Mouse (Mus musculus): ENCODE data around the gene Klhl6. TPM values are rescaled to one million over a fixed set of nuclear protein-coding genes. Genes with fewer than 3 reads are reported as not detected.

Gene Klhl6
- polyA plus RNA-seq, 1 experiment from 2014 or later, result 27.4 TPM

DNA sequence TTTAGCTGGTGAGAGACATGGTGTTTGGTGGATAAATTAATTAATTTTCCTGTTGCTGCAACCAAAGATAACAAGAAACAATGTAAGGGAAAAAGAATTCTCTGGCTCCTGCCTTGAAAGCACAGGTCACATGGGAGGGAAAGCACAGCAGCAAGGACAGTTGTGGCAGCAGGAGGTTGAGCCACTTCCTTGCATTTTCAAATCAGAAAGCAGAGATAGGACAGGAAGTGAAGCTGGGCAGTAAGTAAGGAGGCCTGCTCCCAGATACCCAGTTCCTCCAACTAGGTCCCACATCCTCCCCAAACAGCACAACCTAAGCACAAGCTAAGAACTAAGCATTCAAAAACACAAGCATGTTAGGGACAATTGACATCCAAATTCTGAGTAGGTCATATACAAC, 15.9 kb downstream of the Klhl6 start:
- Histone ChIP-seq H3K9me3 (no peaks in the 10 kb centered on the region), H3K27ac (no peak overlapping the region), H3K4me1 (no peaks in the 10 kb centered on the region), H3K4me3 (no peak overlapping the region), H3K36me3 (peaks cover 6% of the 10 kb centered on the region; the same call in 1 of the 2 replicates), H3K27me3 (ENCODE audit: insufficient read depth, poor library complexity, severe bottlenecking) (no peaks in the 10 kb centered on the region)
- no peak for DNase-seq (ENCODE audit: low spot score)

DNA sequence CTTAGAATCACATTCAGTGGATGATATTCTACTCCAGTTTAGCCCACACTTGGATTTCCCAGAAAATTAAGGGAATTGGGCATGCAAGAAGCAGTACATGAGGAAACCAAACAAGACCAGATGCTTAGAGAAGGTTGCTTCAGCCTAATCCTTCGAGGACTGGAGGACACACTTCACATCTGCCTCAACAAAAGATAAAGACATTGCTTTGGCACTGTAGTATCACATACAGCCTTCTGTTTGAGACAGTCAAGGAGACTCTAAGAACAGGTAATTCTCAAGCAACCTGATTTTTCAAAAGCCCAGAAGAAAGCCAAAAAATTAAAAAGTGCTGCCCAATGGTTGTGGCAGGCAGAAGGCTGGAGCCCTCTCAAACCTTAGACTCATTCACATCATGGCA, 16.4 kb downstream of the Klhl6 start:
- Histone ChIP-seq H3K4me1 (no peaks in the 10 kb centered on the region), H3K9me3 (no peaks in the 10 kb centered on the region), H3K4me3 (no peak overlapping the region), H3K36me3 (peaks cover 6% of the 10 kb centered on the region; the same call in 1 of the 2 replicates), H3K27ac (no peak overlapping the region), H3K27me3 (ENCODE audit: insufficient read depth, poor library complexity, severe bottlenecking) (no peaks in the 10 kb centered on the region)
- DNase-seq (ENCODE audit: low spot score), result no peak
- 53% methylated on average over 1 of the region's 1 CpGs for WGBS

DNA sequence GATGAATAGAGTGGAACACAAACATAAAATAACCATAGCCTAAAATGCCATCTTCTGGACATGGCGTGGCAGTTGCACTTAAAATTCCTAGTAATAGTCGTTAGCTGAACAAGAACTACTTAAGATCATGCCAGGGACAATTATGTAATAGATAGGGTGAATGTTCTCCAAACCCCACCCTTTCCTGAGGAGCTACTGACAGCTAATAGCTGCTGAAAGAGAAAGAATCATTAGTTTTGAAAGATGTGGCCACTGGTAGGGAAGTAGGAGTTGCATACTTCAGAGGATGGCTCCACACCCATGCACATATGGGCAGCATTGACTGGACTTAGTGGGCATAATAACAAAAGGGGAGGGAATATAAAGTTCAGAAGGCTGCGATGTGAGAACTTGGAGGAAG, 19.9 kb downstream of the Klhl6 start:
- no peak for DNase-seq (ENCODE audit: low spot score)
- H3K4me3 ChIP-seq, result no peak overlapping the region
- no peak overlapping the region for H3K27ac ChIP-seq
- H3K9me3 ChIP-seq, result no peaks in the 10 kb centered on the region
- H3K4me1 ChIP-seq, result peaks cover 8% of the 10 kb centered on the region
- H3K36me3 ChIP-seq, result peaks cover 6% of the 10 kb centered on the region; the same call in 1 of the 2 replicates
- no peaks in the 10 kb centered on the region for H3K27me3 ChIP-seq (ENCODE audit: insufficient read depth, poor library complexity, severe bottlenecking)
- 78% methylated on average over 3 of the region's 3 CpGs for WGBS

DNA sequence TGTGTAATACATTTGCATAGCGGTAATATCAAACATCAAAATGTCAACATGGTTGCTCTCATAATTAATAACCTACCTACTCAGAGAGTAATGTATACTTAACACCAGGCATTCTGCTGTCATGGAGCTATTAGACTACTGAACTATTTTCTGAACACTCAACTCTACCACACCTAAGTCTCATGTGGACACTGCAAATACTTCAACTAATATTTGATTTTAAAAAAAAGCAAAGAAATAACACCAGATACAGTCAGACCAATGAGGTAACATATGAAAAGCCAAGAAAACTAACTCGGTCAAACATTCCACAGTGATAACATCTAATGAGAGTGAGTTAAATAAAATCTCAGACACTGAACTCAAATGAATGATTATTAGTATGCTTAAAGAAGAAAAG, 21.8 kb downstream of the Klhl6 start:
- Histone ChIP-seq H3K36me3 (peaks cover 9% of the 10 kb centered on the region; the same call in 1 of the 2 replicates), H3K27me3 (ENCODE audit: insufficient read depth, poor library complexity, severe bottlenecking) (no peaks in the 10 kb centered on the region), H3K9me3 (no peaks in the 10 kb centered on the region), H3K4me1 (peaks cover 8% of the 10 kb centered on the region), H3K4me3 (no peak overlapping the region), H3K27ac (0 out of 2 replicates have a peak overlapping the region, but pooled peaks have one; percentile 57)
- DNase-seq (ENCODE audit: low spot score), result no peak
- WGBS, result 78% methylated on average over 2 of the region's 2 CpGs

DNA sequence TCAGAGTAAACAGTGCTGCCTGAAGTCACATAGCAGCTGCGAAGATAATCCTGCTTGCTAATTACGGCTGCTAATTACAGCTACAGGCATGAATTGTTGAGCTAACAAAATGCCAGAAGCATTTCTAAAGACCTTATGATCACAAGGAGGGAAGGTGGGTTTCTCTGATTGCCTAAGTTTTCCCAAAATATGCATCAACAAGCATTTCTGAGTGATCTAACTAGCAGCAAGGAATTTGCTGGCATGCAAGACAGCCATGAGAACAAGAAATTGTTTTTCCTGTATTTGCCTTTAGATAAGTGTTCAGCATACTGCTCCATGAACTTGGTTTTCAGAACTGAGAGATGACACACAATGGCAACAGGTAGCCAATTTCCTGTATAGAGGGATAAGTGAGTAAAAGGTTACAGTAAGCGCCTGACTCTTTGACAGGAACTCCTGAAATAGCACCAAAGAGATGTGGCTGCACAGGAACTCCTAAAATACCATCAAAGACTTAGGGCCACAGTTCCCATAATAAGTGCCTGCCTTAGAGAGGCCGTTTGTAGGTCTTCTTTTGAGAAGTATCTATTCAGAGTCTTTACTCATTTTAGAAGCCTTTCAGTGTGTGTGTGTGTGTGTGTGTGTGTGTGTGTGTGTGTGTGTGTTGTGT, 22.3 kb downstream of the Klhl6 start:
- WGBS, result 44% methylated on average over 4 of the region's 4 CpGs
- H3K36me3 ChIP-seq, result peaks cover 6% of the 10 kb centered on the region; the same call in 1 of the 2 replicates
- DNase-seq (ENCODE audit: low spot score), result peak; percentile 28

DNA sequence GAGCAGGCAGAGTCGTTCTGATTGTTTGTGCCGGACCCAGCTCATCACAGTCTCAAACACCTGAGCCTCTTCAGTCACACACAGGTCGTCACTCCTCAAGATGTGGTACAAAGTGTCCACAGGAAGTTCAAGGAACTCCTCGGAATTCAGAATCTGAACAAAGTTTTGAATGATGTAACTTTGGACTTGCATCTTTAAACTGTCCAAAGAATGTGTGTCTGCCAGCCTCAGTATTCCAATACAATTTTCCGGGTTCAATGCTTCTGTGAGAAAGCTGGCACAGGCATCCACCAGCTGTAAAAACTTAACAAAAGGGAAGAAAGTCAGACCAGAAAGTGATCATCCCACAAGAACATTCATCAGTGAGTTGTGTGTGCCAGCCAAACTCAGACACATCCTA, 25.8 kb downstream of the Klhl6 start:
- no peak overlapping the region for H3K4me3 ChIP-seq
- no peak for DNase-seq (ENCODE audit: low spot score)
- 71% methylated on average over 5 of the region's 5 CpGs for WGBS
- H3K4me1 ChIP-seq, result peaks cover 8% of the 10 kb centered on the region
- H3K27ac ChIP-seq, result no peak overlapping the region
- H3K9me3 ChIP-seq, result no peaks in the 10 kb centered on the region
- no peaks in the 10 kb centered on the region for H3K27me3 ChIP-seq (ENCODE audit: insufficient read depth, poor library complexity, severe bottlenecking)
- peaks cover 9% of the 10 kb centered on the region; the same call in 1 of the 2 replicates for H3K36me3 ChIP-seq

More for the DNA sequence above, 22.3 kb downstream of the Klhl6 start:
- Histone ChIP-seq H3K27ac (peak overlapping the region; percentile 57), H3K4me1 (peaks cover 8% of the 10 kb centered on the region), H3K9me3 (no peaks in the 10 kb centered on the region), H3K4me3 (no peak overlapping the region), H3K27me3 (ENCODE audit: insufficient read depth, poor library complexity, severe bottlenecking) (no peaks in the 10 kb centered on the region)

DNA sequence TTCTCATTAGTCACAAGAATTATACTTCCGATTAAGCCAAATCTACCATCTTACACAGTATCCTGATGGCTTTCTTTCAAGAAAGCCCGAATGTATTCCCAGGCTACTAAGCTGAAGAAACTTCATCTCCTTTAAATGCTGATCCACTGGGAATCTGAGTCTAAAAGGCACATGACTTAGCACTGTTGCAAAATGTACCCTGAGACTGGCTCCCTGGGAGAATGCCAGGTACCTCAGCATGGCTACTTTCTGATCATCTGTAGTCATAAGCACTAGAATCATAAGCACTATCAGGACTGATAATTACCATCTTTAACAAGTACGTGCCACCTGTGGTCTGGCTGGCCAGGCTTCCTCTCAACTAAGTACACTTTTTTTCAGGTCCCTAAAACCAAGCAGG, 35.5 kb downstream of the Klhl6 start:
- Histone ChIP-seq H3K4me3 (no peak overlapping the region), H3K4me1 (no peaks in the 10 kb centered on the region; the same call in 1 of the 2 replicates), H3K9me3 (no peaks in the 10 kb centered on the region), H3K36me3 (peaks cover 19% of the 10 kb centered on the region; the same call in 1 of the 2 replicates), H3K27me3 (ENCODE audit: insufficient read depth, poor library complexity, severe bottlenecking) (no peaks in the 10 kb centered on the region), H3K27ac (no peak overlapping the region)
- WGBS, result 87% methylated on average over 3 of the region's 3 CpGs
- no peak for DNase-seq (ENCODE audit: low spot score)

DNA sequence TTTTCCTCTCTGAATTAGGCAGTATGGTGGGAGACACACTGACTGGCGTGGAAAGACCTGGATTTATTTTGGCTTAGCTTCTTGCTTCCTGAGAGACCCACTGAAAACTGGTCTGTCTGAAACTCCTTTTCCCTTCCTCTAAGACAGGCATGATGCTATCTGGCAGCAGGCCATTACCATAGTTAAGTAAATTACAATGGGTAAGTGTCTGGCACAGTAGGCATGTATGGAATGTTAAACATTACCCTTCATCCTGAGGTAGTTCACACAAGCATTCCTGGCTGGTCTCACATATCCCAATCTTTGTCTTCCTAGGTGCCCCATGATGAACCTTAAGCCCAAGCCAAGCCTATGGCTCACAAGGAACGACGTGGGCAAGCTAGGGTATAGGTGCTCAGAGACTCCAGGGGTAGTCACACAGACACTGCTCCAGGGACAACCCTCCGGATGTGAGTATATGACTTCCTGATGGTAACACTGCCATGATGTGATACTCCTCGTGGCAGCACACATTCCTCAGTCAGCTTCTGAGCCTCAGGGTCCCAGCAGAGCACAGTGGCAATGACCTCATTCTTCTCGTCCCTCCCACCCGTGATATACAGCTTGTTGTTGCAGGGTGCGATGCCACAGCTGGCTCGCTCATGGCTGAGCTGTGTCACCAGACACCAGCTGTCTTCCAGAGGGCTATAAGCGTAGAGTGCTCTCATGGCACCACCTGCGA, 36.1 kb downstream of the Klhl6 start:
- WGBS, result 68% methylated on average over 11 of the region's 11 CpGs
- Histone ChIP-seq H3K4me3 (no peak overlapping the region), H3K9me3 (no peaks in the 10 kb centered on the region), H3K36me3 (peaks cover 19% of the 10 kb centered on the region; the same call in 1 of the 2 replicates), H3K27ac (no peak overlapping the region), H3K4me1 (no peaks in the 10 kb centered on the region; the same call in 1 of the 2 replicates), H3K27me3 (ENCODE audit: insufficient read depth, poor library complexity, severe bottlenecking) (no peaks in the 10 kb centered on the region)
- no peak for DNase-seq (ENCODE audit: low spot score)

DNA sequence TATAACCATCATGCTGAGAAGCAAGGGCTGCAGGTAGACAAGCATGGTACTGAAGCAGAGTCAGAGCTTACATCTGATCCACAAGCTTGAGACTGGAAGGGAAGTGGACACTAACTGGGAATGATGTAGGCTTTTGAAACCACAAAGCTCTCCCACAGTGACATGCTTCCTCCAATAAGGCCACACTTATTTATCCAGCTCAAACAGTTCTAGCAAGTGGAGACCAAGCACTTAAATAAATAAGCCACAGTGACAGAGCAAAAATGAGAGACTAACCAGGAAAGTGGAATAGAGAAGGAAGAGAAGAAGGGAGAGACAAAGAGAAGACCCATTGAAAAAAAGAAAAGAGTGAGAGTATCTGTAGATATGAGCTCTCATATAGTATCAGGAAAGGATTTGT, 62.0 kb downstream of the Klhl6 start:
- Histone ChIP-seq H3K27me3 (ENCODE audit: insufficient read depth, poor library complexity, severe bottlenecking) (no peaks in the 10 kb centered on the region), H3K4me3 (no peak overlapping the region), H3K36me3 (no peaks in the 10 kb centered on the region), H3K9me3 (no peaks in the 10 kb centered on the region), H3K4me1 (no peaks in the 10 kb centered on the region), H3K27ac (no peak overlapping the region)
- no peak for DNase-seq (ENCODE audit: low spot score)

DNA sequence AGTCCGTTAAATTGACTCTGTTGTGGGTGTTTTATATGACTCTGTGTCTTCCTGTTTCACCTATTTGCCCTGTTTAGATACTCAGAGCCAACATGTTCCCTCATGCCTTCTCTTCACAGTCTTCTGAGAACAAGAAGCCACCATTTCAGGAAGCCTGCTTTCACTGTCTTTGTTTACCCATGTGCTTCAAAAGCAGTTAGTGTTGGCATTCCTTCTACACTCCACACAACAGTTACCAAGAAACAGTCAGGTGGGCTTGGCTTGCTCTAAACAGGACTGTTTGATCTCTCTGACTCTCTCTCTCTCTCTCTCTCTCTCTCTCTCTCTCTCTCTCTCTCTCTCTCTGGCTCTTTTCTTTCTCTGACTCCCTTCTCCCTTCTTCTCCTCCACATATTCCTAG, 64.6 kb downstream of the Klhl6 start:
- Histone ChIP-seq H3K27ac (no peak overlapping the region), H3K4me1 (no peaks in the 10 kb centered on the region), H3K4me3 (no peak overlapping the region), H3K9me3 (no peaks in the 10 kb centered on the region), H3K27me3 (ENCODE audit: insufficient read depth, poor library complexity, severe bottlenecking) (no peaks in the 10 kb centered on the region), H3K36me3 (no peaks in the 10 kb centered on the region)
- WGBS, result 76% methylated on average over 1 of the region's 1 CpGs
- DNase-seq (ENCODE audit: low spot score), result no peak

DNA sequence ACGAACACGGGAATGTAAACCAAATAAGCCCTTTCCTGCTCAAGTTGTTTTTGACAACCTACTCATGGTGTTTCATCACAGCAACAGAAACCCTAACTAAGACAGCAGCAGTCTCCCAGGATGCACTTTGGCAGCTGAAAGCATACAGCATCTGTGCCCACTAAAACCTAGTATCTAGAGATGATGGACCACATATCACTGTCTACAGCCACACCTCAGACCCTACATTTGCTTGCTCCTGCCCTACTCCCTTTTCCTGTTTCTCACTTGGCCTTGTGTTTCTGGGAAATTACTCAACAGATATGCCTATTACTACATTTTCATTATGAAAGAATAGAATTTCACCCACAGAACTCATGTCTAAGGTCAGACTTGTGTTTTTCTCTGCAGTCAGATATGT, 70.3 kb downstream of the Klhl6 start:
- Histone ChIP-seq H3K9me3 (no peaks in the 10 kb centered on the region), H3K27me3 (ENCODE audit: insufficient read depth, poor library complexity, severe bottlenecking) (no peaks in the 10 kb centered on the region), H3K4me1 (no peaks in the 10 kb centered on the region), H3K36me3 (no peaks in the 10 kb centered on the region), H3K27ac (no peak overlapping the region), H3K4me3 (no peak overlapping the region)
- no peak for DNase-seq (ENCODE audit: low spot score)
- 75% methylated on average over 2 of the region's 2 CpGs for WGBS

DNA sequence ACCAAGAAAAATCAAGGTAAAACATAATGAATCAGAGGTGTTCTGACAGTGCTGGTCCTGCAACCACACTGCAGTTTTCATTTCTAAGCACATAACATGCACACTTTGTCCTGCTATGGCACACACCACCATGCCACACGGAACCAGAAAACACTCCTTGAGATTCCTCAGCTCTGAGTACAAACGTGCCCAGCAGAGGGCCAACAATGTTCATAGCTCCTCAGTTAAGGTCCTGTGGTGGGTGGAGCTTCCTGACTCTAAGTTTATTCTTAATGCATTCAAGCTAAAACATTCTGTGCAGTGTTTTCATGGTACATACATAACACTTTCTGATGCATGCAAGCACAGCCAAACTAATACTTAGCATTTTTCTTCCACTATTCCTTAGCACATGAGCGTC, 74.5 kb downstream of the Klhl6 start:
- peaks cover 6% of the 10 kb centered on the region; the same call in 1 of the 2 replicates for H3K4me1 ChIP-seq
- no peak overlapping the region for H3K4me3 ChIP-seq
- H3K27me3 ChIP-seq (ENCODE audit: insufficient read depth, poor library complexity, severe bottlenecking), result no peaks in the 10 kb centered on the region
- whole genome bisulfite sequencing, result 62% methylated on average over 3 of the region's 3 CpGs
- no peak for DNase-seq (ENCODE audit: low spot score)
- no peaks in the 10 kb centered on the region for H3K36me3 ChIP-seq
- no peak overlapping the region for H3K27ac ChIP-seq
- H3K9me3 ChIP-seq, result no peaks in the 10 kb centered on the region

DNA sequence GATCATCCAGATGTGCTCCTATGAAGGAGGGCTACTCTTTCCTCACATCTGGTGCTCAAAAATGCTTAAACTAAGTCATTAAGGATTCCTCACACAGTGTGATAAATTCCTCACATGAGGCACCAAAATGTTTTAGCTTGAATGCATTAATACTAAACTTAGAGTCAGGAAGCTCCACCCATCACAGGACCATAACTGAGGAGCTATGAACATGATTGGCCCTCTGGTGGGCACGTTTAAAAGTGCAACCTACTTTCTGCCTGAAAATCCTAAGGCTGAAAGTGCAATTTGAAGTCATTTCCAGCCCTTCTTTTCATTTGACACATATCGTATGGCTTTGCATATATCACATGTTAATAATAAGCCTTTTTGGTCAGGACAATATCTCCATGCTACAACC, 75.7 kb downstream of the Klhl6 start:
- no peak for DNase-seq (ENCODE audit: low spot score)

More for the DNA sequence above, 75.7 kb downstream of the Klhl6 start:
- H3K36me3 ChIP-seq, result no peaks in the 10 kb centered on the region
- 36% methylated on average over 2 of the region's 2 CpGs for WGBS
- H3K27ac ChIP-seq, result no peak overlapping the region
- H3K9me3 ChIP-seq, result no peaks in the 10 kb centered on the region
- no peaks in the 10 kb centered on the region for H3K27me3 ChIP-seq (ENCODE audit: insufficient read depth, poor library complexity, severe bottlenecking)
- H3K4me1 ChIP-seq, result peaks cover 6% of the 10 kb centered on the region; the same call in 1 of the 2 replicates
- H3K4me3 ChIP-seq, result no peak overlapping the region
